Mouse (Mus musculus): ENCODE results near the gene Slc24a3. TPM values are rescaled to one million over a fixed set of nuclear protein-coding genes. Genes with fewer than 3 reads are reported as not detected.

Slc24a3 gene
- polyA plus RNA-seq, 1 experiment from 2014 or later: 3.8 TPM

GRCm38 (mm10) chr2:145683536-145683935 lies 516.0 kb downstream of the Slc24a3 start:
- WGBS: 50% methylated on average over 3 of the region's 3 CpGs
- H3K36me3 ChIP-seq (ENCODE audit: control insufficient read depth, insufficient read depth, low read length): no peaks in the 10 kb centered on the region
- ATAC-seq (ENCODE audit: insufficient number of reproducible peaks, insufficient read depth, low FRiP score, low read depth): 0 out of 2 replicates have a peak, but pooled peaks have one; percentile 15

DNA sequence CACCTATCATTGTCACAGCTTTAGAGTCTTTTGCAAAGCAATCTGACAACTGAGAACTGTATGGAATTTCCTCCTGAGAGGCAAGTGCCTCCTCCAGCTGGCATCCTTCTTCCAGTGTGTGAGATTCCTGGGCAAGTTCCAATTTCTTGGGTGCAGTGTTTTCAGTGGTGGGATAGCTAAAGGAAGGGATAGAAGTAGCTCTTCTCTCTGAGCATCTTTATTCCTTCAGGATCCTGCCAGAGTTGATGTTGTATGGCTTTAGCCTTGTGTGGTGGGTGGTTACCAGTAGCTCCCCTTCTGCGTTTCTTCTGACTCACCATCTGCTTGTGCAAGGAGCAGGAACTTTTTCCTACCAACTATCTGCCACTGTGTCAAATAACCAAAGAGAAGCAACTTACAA lies 516.6 kb downstream of the Slc24a3 start:
- H3K4me2 ChIP-seq (ENCODE audit: low read length): no peak overlapping the region
- H3K4me3 ChIP-seq (ENCODE audit: control insufficient read depth in 1 of 2, insufficient read depth in 1 of 2, low read depth in 1 of 2, low read length in 2 of 2): no peak overlapping the region
- H3K9ac ChIP-seq (ENCODE audit: low read length): no peak overlapping the region
- H3K27ac ChIP-seq (replicated peaks in 1 of 2; ENCODE audit: control insufficient read depth in 1 of 2, insufficient read depth in 1 of 2, low read depth in 2 of 2, low read length in 2 of 2): no peak overlapping the region
- no peaks in the 10 kb centered on the region for H3K36me3 ChIP-seq (ENCODE audit: control insufficient read depth, insufficient read depth, low read length)
- WGBS: 86% methylated on average over 1 of the region's 1 CpGs
- H3K9me3 ChIP-seq (ENCODE audit: control insufficient read depth, low read length): no peaks in the 10 kb centered on the region
- no peak for ATAC-seq (ENCODE audit: insufficient number of reproducible peaks, insufficient read depth, low FRiP score, low read depth)
- H3K27me3 ChIP-seq (ENCODE audit: control insufficient read depth, insufficient read depth, low read length): no peaks in the 10 kb centered on the region
- H3K4me1 ChIP-seq (ENCODE audit: control insufficient read depth in 2 of 2, insufficient read depth in 2 of 2, low read length in 2 of 2): peaks cover 8 to 15% of the 10 kb centered on the region in 2 experiments

More at GRCm38 (mm10) chr2:145683536-145683935, 516.0 kb downstream of the Slc24a3 start:
- Histone ChIP-seq H3K4me2 (ENCODE audit: low read length) (no peak overlapping the region), H3K4me3 (ENCODE audit: control insufficient read depth in 1 of 2, insufficient read depth in 1 of 2, low read depth in 1 of 2, low read length in 2 of 2) (no peak overlapping the region), H3K27ac (replicated peaks in 1 of 2; ENCODE audit: control insufficient read depth in 1 of 2, insufficient read depth in 1 of 2, low read depth in 2 of 2, low read length in 2 of 2) (0 out of 4 replicates have a peak overlapping the region, but pooled peaks of 1 of the 2 experiments have one; percentile 4), H3K4me1 (ENCODE audit: control insufficient read depth in 2 of 2, insufficient read depth in 2 of 2, low read length in 2 of 2) (peaks cover 8 to 15% of the 10 kb centered on the region in 2 experiments), H3K27me3 (ENCODE audit: control insufficient read depth, insufficient read depth, low read length) (no peaks in the 10 kb centered on the region), H3K9me3 (ENCODE audit: control insufficient read depth, low read length) (no peaks in the 10 kb centered on the region), H3K9ac (ENCODE audit: low read length) (no peak overlapping the region)

DNA sequence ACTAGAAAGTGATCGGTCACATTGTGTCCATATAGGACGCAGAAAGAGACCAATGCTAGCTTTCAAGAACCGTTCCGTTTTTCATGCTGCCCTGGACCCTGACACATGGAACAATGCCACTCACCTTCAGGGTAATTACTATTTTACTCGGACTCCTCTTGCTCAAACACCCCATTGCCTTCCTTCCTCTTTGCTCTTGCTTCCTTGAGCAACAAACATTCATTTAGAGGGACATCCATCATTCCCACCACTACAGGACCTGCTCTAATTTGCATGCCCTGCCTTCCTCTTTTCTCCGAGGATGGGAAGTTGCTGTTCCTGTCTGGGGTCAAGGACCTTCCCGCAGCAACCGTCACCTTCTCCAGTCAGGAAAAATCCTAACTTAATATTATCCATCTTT lies 517.3 kb downstream of the Slc24a3 start:
- H3K27ac ChIP-seq (replicated peaks in 1 of 2; ENCODE audit: control insufficient read depth in 1 of 2, insufficient read depth in 1 of 2, low read depth in 2 of 2, low read length in 2 of 2): no peak overlapping the region
- no peak for ATAC-seq (ENCODE audit: insufficient number of reproducible peaks, insufficient read depth, low FRiP score, low read depth)
- WGBS: 84% methylated on average over 8 of the region's 8 CpGs

DNA sequence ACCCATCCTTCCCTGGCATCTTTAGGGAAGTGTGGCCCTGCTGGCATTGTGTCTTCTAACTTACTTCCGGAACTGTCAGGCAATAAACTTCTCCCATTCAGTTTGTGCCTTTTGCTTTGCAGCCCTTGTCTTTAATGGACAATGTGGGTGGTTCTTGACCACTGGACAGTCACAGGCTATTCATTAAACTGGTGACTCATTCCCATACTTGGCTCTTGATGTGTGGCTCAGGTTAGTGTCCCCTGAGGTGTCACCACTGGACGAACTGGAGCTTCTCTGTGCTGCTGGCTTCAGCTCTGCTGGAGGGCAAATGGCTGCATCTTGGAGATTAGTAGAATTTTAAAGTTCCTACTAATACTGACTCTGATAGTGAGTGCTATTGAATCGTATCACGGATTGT lies 518.5 kb downstream of the Slc24a3 start:
- H3K4me3 ChIP-seq (ENCODE audit: control insufficient read depth in 1 of 2, insufficient read depth in 1 of 2, low read depth in 1 of 2, low read length in 2 of 2): no peak overlapping the region
- H3K4me2 ChIP-seq (ENCODE audit: low read length): no peak overlapping the region
- no peak for ATAC-seq (ENCODE audit: insufficient number of reproducible peaks, insufficient read depth, low FRiP score, low read depth)
- H3K27ac ChIP-seq (replicated peaks in 1 of 2; ENCODE audit: control insufficient read depth in 1 of 2, insufficient read depth in 1 of 2, low read depth in 2 of 2, low read length in 2 of 2): no peak overlapping the region
- H3K27me3 ChIP-seq (ENCODE audit: control insufficient read depth, insufficient read depth, low read length): no peaks in the 10 kb centered on the region
- no peaks in the 10 kb centered on the region for H3K9me3 ChIP-seq (ENCODE audit: control insufficient read depth, low read length)
- H3K36me3 ChIP-seq (ENCODE audit: control insufficient read depth, insufficient read depth, low read length): no peaks in the 10 kb centered on the region
- WGBS: 74% methylated on average over 4 of the region's 4 CpGs
- H3K9ac ChIP-seq (ENCODE audit: low read length): no peak overlapping the region
- peaks cover 13 to 15% of the 10 kb centered on the region in 2 experiments for H3K4me1 ChIP-seq (ENCODE audit: control insufficient read depth in 2 of 2, insufficient read depth in 2 of 2, low read length in 2 of 2)

More for the DNA sequence above, 517.3 kb downstream of the Slc24a3 start:
- Histone ChIP-seq H3K4me2 (ENCODE audit: low read length) (no peak overlapping the region), H3K27me3 (ENCODE audit: control insufficient read depth, insufficient read depth, low read length) (no peaks in the 10 kb centered on the region), H3K36me3 (ENCODE audit: control insufficient read depth, insufficient read depth, low read length) (no peaks in the 10 kb centered on the region), H3K9ac (ENCODE audit: low read length) (no peak overlapping the region), H3K4me1 (ENCODE audit: control insufficient read depth in 2 of 2, insufficient read depth in 2 of 2, low read length in 2 of 2) (peaks cover 10 to 15% of the 10 kb centered on the region in 2 experiments), H3K4me3 (ENCODE audit: control insufficient read depth in 1 of 2, insufficient read depth in 1 of 2, low read depth in 1 of 2, low read length in 2 of 2) (no peak overlapping the region), H3K9me3 (ENCODE audit: control insufficient read depth, low read length) (no peaks in the 10 kb centered on the region)

GRCm38 (mm10) chr2:145691367-145692009 lies 523.9 kb downstream of the Slc24a3 start:
- Histone ChIP-seq H3K4me1 (ENCODE audit: control insufficient read depth in 2 of 2, insufficient read depth in 2 of 2, low read length in 2 of 2) (peaks cover 4 to 5% of the 10 kb centered on the region in 2 experiments; a peak in 2 of 4 replicates), H3K9me3 (ENCODE audit: control insufficient read depth, low read length) (no peaks in the 10 kb centered on the region), H3K36me3 (ENCODE audit: control insufficient read depth, insufficient read depth, low read length) (no peaks in the 10 kb centered on the region), H3K4me3 (ENCODE audit: control insufficient read depth in 1 of 2, insufficient read depth in 1 of 2, low read depth in 1 of 2, low read length in 2 of 2) (no peak overlapping the region), H3K9ac (ENCODE audit: low read length) (no peak overlapping the region), H3K4me2 (ENCODE audit: low read length) (no peak overlapping the region), H3K27ac (replicated peaks in 1 of 2; ENCODE audit: control insufficient read depth in 1 of 2, insufficient read depth in 1 of 2, low read depth in 2 of 2, low read length in 2 of 2) (no peak overlapping the region), H3K27me3 (ENCODE audit: control insufficient read depth, insufficient read depth, low read length) (no peaks in the 10 kb centered on the region)
- ATAC-seq (ENCODE audit: insufficient number of reproducible peaks, insufficient read depth, low FRiP score, low read depth): no peak
- 78% methylated on average over 10 of the region's 10 CpGs for WGBS

All from heart, embryonic 14.5 days (tissue).